Mouse (Mus musculus) B cell, adult 67 days (primary cell): ENCODE results near the gene Gm6793. TPM values are rescaled to one million over a fixed set of nuclear protein-coding genes. Genes with fewer than 3 reads are reported as not detected.

Source experiments
- total RNA-seq, 2 experiments: library from RNA; stranded (reverse); gene quantifications; 4 replicates each; pipeline ENCODE4 v1.2.4; 2023

Gene Gm6793
- total RNA-seq, result not detected

DNA sequence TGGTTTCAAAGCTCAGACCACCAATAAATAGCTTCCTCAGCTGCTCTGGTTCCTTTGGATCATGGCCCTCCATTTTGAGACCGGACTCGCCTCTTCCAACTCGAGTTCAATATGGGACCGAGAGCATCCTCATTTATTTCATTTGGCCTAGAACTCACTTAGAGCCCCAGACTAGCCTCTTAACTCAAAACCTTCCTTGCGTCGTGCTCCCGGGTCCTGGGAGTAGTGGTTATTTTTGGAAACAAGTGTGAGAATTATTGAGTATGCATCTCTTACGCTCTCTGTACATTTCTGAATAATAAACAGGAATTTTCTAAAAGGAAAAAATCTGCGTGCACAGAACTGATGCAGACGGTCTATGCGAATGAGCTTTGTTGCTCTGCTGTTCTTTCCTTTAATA is at the start of gene Gm6793:
Gene Gm6793 (minus strand): TSS at position 101 of the 400 bp plus-strand sequence.

DNA sequence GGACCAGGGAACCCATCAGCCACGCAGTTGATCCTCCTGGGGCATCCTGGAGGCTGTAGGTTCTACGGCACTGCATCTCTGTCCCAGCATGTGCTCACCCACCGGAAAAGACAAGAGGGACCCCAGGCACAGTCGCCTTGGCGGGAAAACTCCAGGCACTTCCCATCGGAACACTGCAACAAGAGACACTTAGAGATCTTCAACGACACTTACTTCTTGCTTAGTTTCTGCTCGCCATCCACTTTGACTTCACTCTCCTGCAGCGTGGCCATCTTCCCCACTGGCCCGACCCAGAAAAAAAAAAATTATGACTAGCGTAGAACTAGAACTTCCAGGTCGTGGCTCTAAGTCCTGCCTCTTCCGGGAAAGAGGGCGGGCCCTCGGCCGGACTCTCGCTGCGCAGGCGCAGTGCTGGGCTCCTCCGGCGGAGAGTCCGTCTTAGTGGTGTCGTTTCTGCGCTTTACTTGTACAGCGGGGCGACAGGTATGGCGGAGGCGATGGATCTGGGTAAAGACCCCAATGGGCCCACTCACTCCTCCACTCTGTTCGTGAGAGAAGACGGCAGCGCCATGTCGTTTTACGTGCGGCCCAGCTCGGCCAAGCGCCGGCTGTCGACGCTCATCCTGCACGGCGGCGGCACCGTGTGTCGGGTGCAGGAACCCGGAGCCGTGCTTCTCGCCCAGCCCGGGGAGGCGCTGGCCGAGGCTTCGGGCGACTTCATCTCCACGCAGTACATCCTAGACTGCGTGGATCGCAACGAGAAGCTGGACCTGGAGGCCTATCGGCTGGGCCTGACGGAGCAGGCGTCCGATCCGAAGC is 3.6 kb downstream of the Gm6793 start, which contains the start of the genes Kars and Terf2ip:
Gene Kars (minus strand): TSS at position 327 of the 819 bp plus-strand sequence.
Gene Terf2ip (plus strand): TSS at position 402 of the 819 bp plus-strand sequence.

GRCm38 (mm10) chr8:111992013-111992702 is 22.7 kb downstream of the Gm6793 start, which contains the start of gene Adat1:
TSS of gene Adat1 (minus strand) at chr8:111992302.

Other genes with a start within 250 kb of the Gm6793 start
- gene Cfdp1, start 160.7 kb downstream of the Gm6793 start, total RNA-seq, result 10 to 100 TPM; 44.7 to 49.1 TPM
- 1 to 10 TPM; 4.7 to 5.2 TPM for gene Tmem170, start 138.3 kb downstream of the Gm6793 start, total RNA-seq
- gene Chst5, start 104.6 kb downstream of the Gm6793 start, total RNA-seq, result not detected
- gene Tmem231, start 81.2 kb downstream of the Gm6793 start, total RNA-seq, result 1 to 10 TPM; 2.4 to 4.5 TPM
- 100 to 1,000 TPM; 112 to 120 TPM for gene Gabarapl2, start 74.3 kb downstream of the Gm6793 start, total RNA-seq
- gene Adat1, start 22.7 kb downstream of the Gm6793 start, total RNA-seq, result 1 to 10 TPM; 7.2 to 7.8 TPM
- 10 to 100 TPM; 81.5 to 87.8 TPM for gene Kars, start 3.7 kb downstream of the Gm6793 start, total RNA-seq
- 10 to 100 TPM; 15.7 to 17.5 TPM for gene Terf2ip, start 3.6 kb downstream of the Gm6793 start, total RNA-seq